Mouse (Mus musculus) macrophage (primary cell): ENCODE results near the gene Smarca4. TPM values are rescaled to one million over a fixed set of nuclear protein-coding genes. Genes with fewer than 3 reads are reported as not detected.

Experiments used
- H3K27ac ChIP-seq: fragments of 350-480 bp; formaldehyde crosslinking; 2 replicates; pipeline ENCODE4 v1.9.0; 2021
- H3K36me3 ChIP-seq: fragments of 350-480 bp; formaldehyde crosslinking; 2 replicates; pipeline ENCODE4 v1.9.0; 2021; ENCODE audit errors: inconsistent target
- H3K4me3 ChIP-seq: fragments of 350-480 bp; formaldehyde crosslinking; 2 replicates; pipeline ENCODE4 v1.9.0; 2021; ENCODE audit errors: inconsistent target
- H3K79me2 ChIP-seq: fragments of 350-480 bp; formaldehyde crosslinking; 2 replicates; pipeline ENCODE4 v1.9.0; 2021; ENCODE audit errors: inconsistent target
- WGBS: methylation state at CpG from one replicate; pipeline ENCODE4 v1.1.7; 2026; ENCODE audit warnings: inconsistent platforms; ENCODE audit not compliant: missing documents; 5-methylcytosine and 5-hydroxymethylcytosine counted together
- polyA plus RNA-seq: library from polyadenylated mRNA; stranded (reverse); fragments of 250-400 nt; gene quantifications from 3 replicates; pipeline ENCODE4 v1.2.4, GENCODE M21; 2018; ENCODE audit warnings: inconsistent platforms

The Smarca4 gene
- polyA plus RNA-seq, 1 experiment from 2014 or later: 76.6 TPM

DNA sequence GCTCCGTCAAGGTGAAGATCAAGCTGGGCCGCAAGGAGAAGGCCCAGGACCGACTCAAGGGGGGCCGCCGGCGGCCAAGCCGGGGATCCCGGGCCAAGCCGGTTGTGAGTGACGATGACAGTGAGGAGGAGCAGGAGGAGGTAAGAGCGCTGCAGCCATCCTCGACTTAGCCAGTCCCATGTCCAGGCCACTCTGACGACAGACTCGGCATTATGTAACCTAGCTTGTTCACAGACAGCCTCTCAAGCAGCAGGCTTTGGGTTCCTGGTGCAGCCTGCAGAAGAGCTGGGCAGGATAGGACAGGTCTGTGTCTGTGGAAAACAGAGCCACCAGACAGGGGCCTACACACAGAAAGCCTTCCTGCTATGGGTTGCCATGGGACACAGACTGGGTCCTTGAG is 85.1 kb downstream of the Smarca4 start:
- no peak overlapping the region for H3K4me3 ChIP-seq
- H3K79me2 ChIP-seq: no peaks in the 10 kb centered on the region
- no peak overlapping the region for H3K27ac ChIP-seq
- 94% methylated on average over 14 of the region's 14 CpGs for WGBS
- peaks cover 45% of the 10 kb centered on the region for H3K36me3 ChIP-seq

GRCm38 (mm10) chr9:21703494-21703893 is 87.5 kb downstream of the Smarca4 start:
- Histone ChIP-seq H3K36me3 (peaks cover 39% of the 10 kb centered on the region), H3K79me2 (no peaks in the 10 kb centered on the region), H3K27ac (no peak overlapping the region), H3K4me3 (no peak overlapping the region)
- WGBS: 93% methylated on average over 7 of the region's 7 CpGs

DNA sequence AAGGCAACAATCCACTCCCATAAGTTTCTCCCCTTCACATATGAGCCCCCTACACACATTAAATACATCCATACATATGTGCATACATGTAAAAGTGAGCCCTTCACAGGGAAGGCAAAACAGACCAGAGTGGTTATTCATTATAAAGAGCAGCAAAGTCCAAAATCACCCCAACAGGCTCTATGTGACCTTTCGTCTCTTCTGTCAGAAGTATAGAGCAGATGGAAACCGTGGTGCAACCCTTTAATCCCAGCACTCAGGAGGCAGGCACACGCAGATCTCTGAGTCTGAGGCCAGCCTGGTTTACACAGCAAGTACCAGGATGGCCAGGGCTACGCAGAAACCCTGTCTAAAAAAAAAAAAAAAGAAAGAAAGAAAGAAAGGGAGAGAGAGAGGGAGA is 90.1 kb downstream of the Smarca4 start:
- H3K27ac ChIP-seq: no peak overlapping the region
- peaks cover 24% of the 10 kb centered on the region for H3K36me3 ChIP-seq
- no peak overlapping the region for H3K4me3 ChIP-seq
- H3K79me2 ChIP-seq: no peaks in the 10 kb centered on the region
- 74% methylated on average over 3 of the region's 4 CpGs for WGBS

GRCm38 (mm10) chr9:21706586-21707265 is 90.8 kb downstream of the Smarca4 start:
- Histone ChIP-seq H3K79me2 (no peaks in the 10 kb centered on the region), H3K27ac (no peak overlapping the region), H3K36me3 (peaks cover 18% of the 10 kb centered on the region), H3K4me3 (no peak overlapping the region)
- 94% methylated on average over 8 of the region's 8 CpGs for whole genome bisulfite sequencing

DNA sequence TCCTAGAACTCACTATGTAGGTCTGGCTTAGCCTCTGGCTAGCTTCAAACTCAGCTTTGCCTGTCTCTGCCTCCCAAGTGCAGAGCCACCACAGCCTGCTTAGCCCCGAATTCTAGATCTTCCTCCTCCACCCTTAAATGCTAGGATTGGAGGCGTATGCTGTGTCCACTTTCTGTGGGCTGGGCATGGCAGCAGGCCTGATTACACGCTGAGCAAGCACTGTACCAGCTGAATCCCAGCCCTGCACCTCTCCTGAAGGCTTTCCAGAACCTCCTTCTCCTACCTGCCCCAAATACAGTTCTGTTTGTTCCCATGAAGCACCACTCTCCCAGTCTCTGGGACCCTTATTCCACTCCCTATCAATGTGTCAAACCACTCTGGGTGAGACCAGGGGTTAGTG is 93.4 kb downstream of the Smarca4 start:
- Histone ChIP-seq H3K4me3 (no peak overlapping the region), H3K36me3 (no peaks in the 10 kb centered on the region), H3K27ac (no peak overlapping the region), H3K79me2 (no peaks in the 10 kb centered on the region)
- WGBS: 100% methylated on average over 3 of the region's 3 CpGs

- peak overlapping the region; percentile 78 for H3K27ac ChIP-seq
- WGBS: 3% methylated on average over 4 of the region's 4 CpGs
- no peaks in the 10 kb centered on the region; the same call in 1 of the 2 replicates for H3K79me2 ChIP-seq
- H3K36me3 ChIP-seq: no peaks in the 10 kb centered on the region
- H3K4me3 ChIP-seq: peak overlapping the region; percentile 13; the same call in 1 of the 2 replicates
Observed at GRCm38 (mm10) chr9:21715298-21715697, 99.3 kb downstream of the Smarca4 start.

GRCm38 (mm10) chr9:21717015-21717414 is 101.0 kb downstream of the Smarca4 start:
- Histone ChIP-seq H3K36me3 (no peaks in the 10 kb centered on the region), H3K4me3 (no peak overlapping the region), H3K79me2 (no peaks in the 10 kb centered on the region; the same call in 1 of the 2 replicates), H3K27ac (no peak overlapping the region)
- 76% methylated on average over 2 of the region's 2 CpGs for WGBS

DNA sequence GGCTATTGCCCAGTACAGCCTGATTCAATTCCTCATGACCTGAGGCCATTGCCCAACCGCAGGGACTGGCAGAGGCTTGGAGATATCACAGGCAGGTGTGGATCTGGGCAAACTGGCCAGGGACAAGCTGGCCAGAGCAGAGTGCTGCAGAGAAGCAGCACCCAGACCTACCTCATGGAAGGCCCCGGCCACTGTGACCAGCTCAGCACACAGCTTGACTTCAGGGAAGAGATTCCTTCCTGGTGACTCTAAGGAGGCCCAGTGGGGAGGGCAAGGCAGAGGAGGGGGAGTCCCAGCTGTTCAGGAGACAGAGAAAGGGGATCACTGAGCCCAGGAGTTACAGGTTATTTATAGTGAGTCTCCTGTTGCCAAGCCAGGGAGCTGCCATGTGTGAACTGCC is 105.1 kb downstream of the Smarca4 start:
- Histone ChIP-seq H3K79me2 (peaks cover 24% of the 10 kb centered on the region), H3K27ac (no peak overlapping the region), H3K36me3 (no peaks in the 10 kb centered on the region), H3K4me3 (no peak overlapping the region)
- 95% methylated on average over 2 of the region's 2 CpGs for WGBS

GRCm38 (mm10) chr9:21723377-21724146 is 107.6 kb downstream of the Smarca4 start, which contains the start of gene Ldlr:
Gene Ldlr (plus strand): TSS chr9:21723483.
- H3K79me2 ChIP-seq: peaks cover 49% of the 10 kb centered on the region
- peak within 1 kb of the TSS; percentile 99 for H3K27ac ChIP-seq
- H3K36me3 ChIP-seq: no peaks in the 10 kb centered on the region
- WGBS: under 1% methylated on average over 47 of the region's 47 CpGs
- peak within 1 kb of the TSS; percentile 91 for H3K4me3 ChIP-seq

DNA sequence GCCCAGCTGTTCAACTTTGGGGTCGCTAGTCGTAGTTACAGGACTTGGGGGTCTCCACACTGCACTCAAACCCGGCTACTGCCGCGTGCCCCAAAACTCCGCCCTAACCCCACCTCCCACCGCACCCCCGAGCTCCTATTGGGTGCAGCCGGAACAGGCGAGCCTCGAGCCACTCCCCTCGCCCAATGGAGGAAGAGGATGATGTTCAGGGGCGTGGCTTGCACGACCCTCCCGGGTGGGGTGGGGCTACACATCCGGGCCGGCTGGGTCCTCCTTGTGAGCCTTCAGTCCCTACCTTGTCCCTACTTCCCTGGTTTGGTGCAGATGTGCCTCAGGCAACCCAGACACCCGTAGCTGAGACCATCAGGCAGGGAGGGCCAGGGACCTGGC is 108.2 kb downstream of the Smarca4 start:
- Histone ChIP-seq H3K36me3 (no peaks in the 10 kb centered on the region), H3K27ac (peak overlapping the region; percentile 99), H3K4me3 (peak overlapping the region; percentile 91), H3K79me2 (peaks cover 55% of the 10 kb centered on the region)
- WGBS: 1% methylated on average over 18 of the region's 18 CpGs

- peak overlapping the region; percentile 99 for H3K27ac ChIP-seq
- 23% methylated on average over 22 of the region's 23 CpGs for WGBS
- peak overlapping the region; percentile 91 for H3K4me3 ChIP-seq
- peaks cover 68% of the 10 kb centered on the region for H3K79me2 ChIP-seq
- no peaks in the 10 kb centered on the region for H3K36me3 ChIP-seq
Observed at GRCm38 (mm10) chr9:21725224-21726121, 109.5 kb downstream of the Smarca4 start.

GRCm38 (mm10) chr9:21726218-21726975 is 110.4 kb downstream of the Smarca4 start:
- 93% methylated on average over 14 of the region's 14 CpGs for WGBS

GRCm38 (mm10) chr9:21728261-21728832 is 112.4 kb downstream of the Smarca4 start:
- WGBS: 46% methylated on average over 10 of the region's 10 CpGs
- H3K27ac ChIP-seq: peak overlapping the region; percentile 49
- no peak overlapping the region for H3K4me3 ChIP-seq
- H3K79me2 ChIP-seq: peaks cover 97% of the 10 kb centered on the region
- peaks cover 19% of the 10 kb centered on the region for H3K36me3 ChIP-seq

More at GRCm38 (mm10) chr9:21726218-21726975, 110.4 kb downstream of the Smarca4 start:
- peak overlapping the region; percentile 99 for H3K27ac ChIP-seq
- no peaks in the 10 kb centered on the region for H3K36me3 ChIP-seq
- peaks cover 77% of the 10 kb centered on the region for H3K79me2 ChIP-seq
- H3K4me3 ChIP-seq: peak overlapping the region; percentile 91
